Mouse (Mus musculus) stomach, postnatal 0 days (tissue): ENCODE results near the gene Sypl2.

Experiments used
- CTCF ChIP-seq: IDR thresholded peaks from 2 replicates; pipeline ENCODE4 v1.5.1; 2016; ENCODE audit warnings: antibody characterized with exemption, low read depth, mild to moderate bottlenecking, moderate library complexity
- EP300 ChIP-seq: optimal IDR thresholded peaks from 2 replicates; pipeline ENCODE3; 2016; ENCODE audit warnings: antibody characterized with exemption

- TF ChIP-seq CTCF (no peak), EP300 (no peak)
Measured at GRCm38 (mm10) chr3:108226558-108227350, at the start of gene Sypl2.
